Mouse (Mus musculus) small intestine, adult 10 weeks (tissue): ENCODE measurements around the gene Pycard. TPM values are rescaled to one million over a fixed set of nuclear protein-coding genes. Genes with fewer than 3 reads are reported as not detected.

Source experiments
- polyA plus RNA-seq: library from polyadenylated mRNA; stranded (reverse); fragments of 350-450 nt; fragmentation: Illumina TruSeq; extraction: RNeasy Lipid Tissue Mini Kit (QIAGEN cat#74804); gene quantifications from one replicate; pipeline ENCODE4 v1.2.3, GENCODE M21; 2014; ENCODE audit warnings: low replicate concordance

Pycard gene
- polyA plus RNA-seq = 89.0 TPM

GRCm38 (mm10) chr7:127993341-127993977, at the start of gene Pycard:
Pycard (minus strand) TSS chr7:127993867.

DNA sequence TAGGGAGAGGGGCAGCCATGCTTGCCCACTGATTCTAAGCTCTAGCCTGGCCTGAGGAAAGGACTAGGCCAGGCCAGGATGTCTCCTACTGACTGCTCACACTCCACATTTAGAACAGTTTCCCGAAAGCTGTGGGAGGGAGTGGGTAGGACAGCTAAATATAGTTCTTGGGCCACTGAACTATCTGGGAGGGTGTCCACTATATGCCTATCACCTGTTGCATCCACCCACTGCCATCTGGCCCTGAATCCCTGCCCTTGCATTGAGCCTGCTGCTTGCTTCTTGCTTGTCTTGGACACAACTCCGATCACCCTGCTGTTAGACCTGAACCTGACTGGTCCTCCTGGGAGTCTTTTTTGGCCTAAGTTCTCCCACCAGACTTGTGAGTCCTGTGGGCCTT, 10.0 kb upstream of the Pycard start, which contains the start of gene Trim72:
Gene Trim72 (plus strand): TSS at position 262 of the 400 bp plus-strand sequence.

GRCm38 (mm10) chr7:127967004-127967921, 26.4 kb downstream of the Pycard start, which contains the start of gene Fus:
Fus (plus strand) TSS chr7:127967457.

GRCm38 (mm10) chr7:127946470-127947023, 47.1 kb downstream of the Pycard start, which contains the start of gene Prss36:
Prss36 (minus strand) TSS chr7:127946725.

Other genes starting within 250 kb of the Pycard start
- gene Fbxl19, start 249.3 kb downstream of the Pycard start, polyA plus RNA-seq = 0.11 TPM
- gene Orai3, start 224.1 kb downstream of the Pycard start, polyA plus RNA-seq = 0.63 TPM
- gene Setd1a, start 217.2 kb downstream of the Pycard start, polyA plus RNA-seq = 3.5 TPM
- not detected for gene Gm49388, start 208.3 kb downstream of the Pycard start, polyA plus RNA-seq
- gene Hsd3b7, start 193.3 kb downstream of the Pycard start, polyA plus RNA-seq = 14.6 TPM
- gene Stx4a, start 169.6 kb downstream of the Pycard start, polyA plus RNA-seq = 11.9 TPM
- 0.30 TPM for gene Stx1b, start 169.3 kb downstream of the Pycard start, polyA plus RNA-seq
- 4.9 TPM for gene Zfp646, start 117.6 kb downstream of the Pycard start, polyA plus RNA-seq
- 0.52 TPM for gene Zfp668, start 117.0 kb downstream of the Pycard start, polyA plus RNA-seq
- not detected for gene Prss53, start 102.9 kb downstream of the Pycard start, polyA plus RNA-seq
- not detected for gene Gm21974, start 98.4 kb downstream of the Pycard start, polyA plus RNA-seq
- gene Vkorc1, start 98.2 kb downstream of the Pycard start, polyA plus RNA-seq = 24.9 TPM
- gene Bckdk, start 89.8 kb downstream of the Pycard start, polyA plus RNA-seq = 1.1 TPM
- 5.7 TPM for gene Kat8, start 81.4 kb downstream of the Pycard start, polyA plus RNA-seq
- gene Prss8, start 63.8 kb downstream of the Pycard start, polyA plus RNA-seq = 0.26 TPM
- not detected for gene Prss36, start 47.1 kb downstream of the Pycard start, polyA plus RNA-seq
- 567 TPM for gene Fus, start 26.4 kb downstream of the Pycard start, polyA plus RNA-seq
- gene Trim72, start 10.1 kb upstream of the Pycard start, polyA plus RNA-seq = not detected
- 7.9 TPM for gene Itgam, start 68.8 kb upstream of the Pycard start, polyA plus RNA-seq
- not detected for gene Gm49368, start 68.8 kb upstream of the Pycard start, polyA plus RNA-seq
- 9.9 TPM for gene Itgax, start 135.7 kb upstream of the Pycard start, polyA plus RNA-seq
- gene Itgad, start 160.5 kb upstream of the Pycard start, polyA plus RNA-seq = 0.56 TPM
- gene Cox6a2, start 212.5 kb upstream of the Pycard start, polyA plus RNA-seq = not detected
- gene Armc5, start 243.5 kb upstream of the Pycard start, polyA plus RNA-seq = 0.19 TPM
- 3.6 TPM for gene 9130023H24Rik, start 244.2 kb upstream of the Pycard start, polyA plus RNA-seq